In the genomic region with DNA sequence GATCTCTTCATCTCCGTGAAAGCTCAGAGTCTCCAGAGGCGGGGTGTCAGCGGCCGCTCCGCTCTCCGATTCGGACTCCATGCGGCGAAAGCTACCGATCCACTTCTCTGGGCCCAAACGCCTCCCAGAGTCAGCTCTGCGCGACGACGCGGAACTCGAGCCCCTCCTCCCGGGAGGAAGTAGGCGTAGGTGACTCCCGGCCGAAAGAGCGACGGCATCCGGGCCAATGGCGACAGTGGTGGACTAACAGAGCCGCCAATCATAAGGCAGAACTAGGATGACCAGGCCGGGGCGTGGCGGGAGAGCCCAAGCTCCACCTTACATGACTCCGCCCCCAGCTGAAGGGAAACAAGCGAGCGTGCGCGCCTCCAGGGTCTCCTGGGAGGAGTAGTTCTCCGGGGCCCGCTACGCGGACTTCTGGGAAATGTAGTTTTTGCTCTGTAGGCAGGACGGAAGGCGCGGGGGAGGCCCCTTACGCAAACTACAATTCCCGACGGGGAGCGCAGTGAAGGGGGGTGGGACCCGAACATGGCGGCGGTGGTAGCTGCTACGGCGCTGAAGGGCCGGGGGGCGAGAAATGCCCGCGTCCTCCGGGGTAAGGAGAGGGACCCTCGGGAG, we compare ENCODE assay signal across 8 mouse cellular contexts. TPM values are rescaled to one million over a fixed set of nuclear protein-coding genes. Genes with fewer than 3 reads are reported as not detected.
A peak's percentile ranks its signal among the peaks of the same experiment; 100 is the strongest.
DNase-seq lines count a peak whose midpoint lies in the region; ATAC-seq and TF ChIP-seq lines count a peak whose summit lies in the region.

Gene Aamp, minus strand, starts transcription at position 196 of the 618 bp plus-strand sequence.
Gene Pnkd, plus strand, starts transcription at position 388 of the 618 bp plus-strand sequence.

- no peaks in the 10 kb centered on the region for H3K27me3 ChIP-seq in Patski
- no peaks in the 10 kb centered on the region for H3K27me3 ChIP-seq in hindbrain, embryonic 13.5 days

- ATAC-seq in Patski: peak; percentile 97
- ATAC-seq in hindbrain, embryonic 13.5 days (ENCODE audit: low FRiP score): peak; percentile 98

- in situ Hi-C loops in Patski (cut with MboI; ENCODE audit: low pct_unique_long_range_greater_than_20kb): loop anchor here (5.0 kb wide), 1 partner anchor 77 kb away; no protein-coding TSS in a partner anchor

- CTCF ChIA-PET in Patski (lab: Charles Lee): interaction anchor here (1.1 to 2.8 kb wide), 5 partner anchors 10 to 78 kb away, joined by 3 to 9 read pairs (median 3); no protein-coding TSS in a partner anchor

- H3K4me1 ChIP-seq in hindbrain, embryonic 13.5 days (replicated peaks): peaks cover 36% of the 10 kb centered on the region

- peak; percentile 98 for DNase-seq in Patski (ENCODE audit: low read depth, low spot score)
- DNase-seq in cerebellum, postnatal 14 days: peak; percentile 99
- peak; percentile 100 for DNase-seq in frontal cortex, postnatal 14 days (ENCODE audit: low spot score in 2 of 2)
- peak; percentile 87 to 93 for DNase-seq in layer of hippocampus, postnatal 25 days (ENCODE audit: extremely low spot score in 1 of 2, low spot score in 1 of 2)
- DNase-seq in lung, postnatal 25 days (ENCODE audit: low spot score): peak; percentile 100
- DNase-seq in retina, embryonic 14.5 days (ENCODE audit: low spot score): peak; percentile 100
- DNase-seq in thymus, postnatal 4 days: peak; percentile 99

- H3K4me3 ChIP-seq in hindbrain, embryonic 13.5 days: peak within 1 kb of the TSS; percentile 78

- H3K27ac ChIP-seq in hindbrain, embryonic 13.5 days: peak within 1 kb of the TSS; percentile 87

- no peak for TF ChIP-seq CTCF in Patski (IDR thresholded peaks at IDR 0.05)

- under 1% methylated on average over 56 of the region's 56 CpGs for WGBS in hindbrain, embryonic 13.5 days

- H3K9me3 ChIP-seq in hindbrain, embryonic 13.5 days: no peaks in the 10 kb centered on the region

- peak within 1 kb of the TSS; percentile 89 for H3K9ac ChIP-seq in hindbrain, embryonic 13.5 days

- POLR2A ChIA-PET in Patski (lab: Charles Lee): interaction anchor here (0.7 to 1.4 kb wide), 2 partner anchors 36 to 54 kb away, joined by 3 to 5 read pairs; no protein-coding TSS in a partner anchor

- peaks cover 44% of the 10 kb centered on the region for H3K36me3 ChIP-seq in hindbrain, embryonic 13.5 days

- peak within 1 kb of the TSS; percentile 85 for H3K4me2 ChIP-seq in hindbrain, embryonic 13.5 days

RNA-seq across cellular contexts. Expression of gene Aamp, which starts in this region (rescaled TPM):
- polyA plus RNA-seq in Patski (2021): 257 TPM
- polyA plus RNA-seq in hindbrain, embryonic 13.5 days (2015; fragmentation: Nextera tagmentation; extraction: Ambion mirVana): 199 and 206 TPM in 2 replicates
- total RNA-seq in layer of hippocampus, postnatal 25 days (2021): 100 to 1,000 TPM; 143 to 156 TPM

RNA-seq across cellular contexts. Expression of gene Pnkd, which starts in this region (rescaled TPM):
- 158 TPM for polyA plus RNA-seq in Patski (2021)
- polyA plus RNA-seq in hindbrain, embryonic 13.5 days (2015; fragmentation: Nextera tagmentation; extraction: Ambion mirVana): 98.2 and 102 TPM in 2 replicates
- total RNA-seq in layer of hippocampus, postnatal 25 days (2021): 100 to 1,000 TPM; 192 to 193 TPM

Comparison
In these comparisons a context has a peak if more than half of its experiments do, and no peak if none do; other contexts are left out.
1. Peak in every context shown above with its lines: DNase-seq, ATAC-seq, H3K4me3 ChIP-seq and H3K27ac ChIP-seq.